Mouse (Mus musculus) urinary bladder, postnatal 4 days (tissue): Measurements from ENCODE around the gene Trmt10a.
"Not testable (repeated sequence)": the region's sequence is repeated elsewhere in the genome, so short reads cannot be mapped to it uniquely, and the experiment has no call there.

Source experiments
- DNase-seq, 2 experiments: peaks; one replicate each; pipeline ENCODE4 v3.0.0; 2021 to 2022; ENCODE audit warnings: low spot score in 2 of 2

Trmt10a gene

GRCm38 (mm10) chr3:138134528-138134927, 8.7 kb upstream of the Trmt10a start:
- DNase-seq: no peak

- DNase-seq: not testable (repeated sequence)
Observed at GRCm38 (mm10) chr3:138138146-138138545, 5.1 kb upstream of the Trmt10a start.

- DNase-seq: no peak
Observed at GRCm38 (mm10) chr3:138139663-138140062, 3.6 kb upstream of the Trmt10a start.

DNA sequence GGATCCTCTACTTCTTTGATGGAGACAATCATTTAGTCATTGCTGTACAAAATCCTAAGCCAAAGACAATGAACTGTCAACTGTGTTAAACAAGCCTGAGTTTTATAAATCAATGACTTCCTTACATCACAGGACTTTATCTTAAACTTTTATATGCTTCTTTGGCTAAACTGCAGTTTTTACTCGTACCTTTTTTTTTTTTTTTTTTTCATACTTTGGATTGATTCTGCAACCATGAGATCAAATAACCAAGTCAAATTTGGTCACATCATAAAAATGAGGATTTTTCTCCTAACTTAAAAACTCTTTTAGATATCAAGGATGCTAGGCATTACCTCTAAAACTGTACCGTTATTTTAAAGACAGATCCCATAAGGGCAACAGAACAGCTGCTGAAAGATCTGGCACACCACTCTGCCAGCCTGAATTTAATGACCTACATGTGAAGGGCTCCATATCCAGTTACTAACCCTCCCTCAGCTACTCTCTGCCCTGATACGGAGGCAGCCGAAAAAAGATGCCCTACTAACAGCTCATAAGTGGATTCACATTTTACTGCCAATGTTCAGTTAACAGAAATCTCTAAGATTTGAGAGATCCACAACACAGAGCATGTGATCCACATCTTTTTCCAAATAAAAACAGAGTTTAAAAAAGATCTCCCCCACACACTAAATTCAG, 1.1 kb upstream of the Trmt10a start:
- no peak for DNase-seq

DNA sequence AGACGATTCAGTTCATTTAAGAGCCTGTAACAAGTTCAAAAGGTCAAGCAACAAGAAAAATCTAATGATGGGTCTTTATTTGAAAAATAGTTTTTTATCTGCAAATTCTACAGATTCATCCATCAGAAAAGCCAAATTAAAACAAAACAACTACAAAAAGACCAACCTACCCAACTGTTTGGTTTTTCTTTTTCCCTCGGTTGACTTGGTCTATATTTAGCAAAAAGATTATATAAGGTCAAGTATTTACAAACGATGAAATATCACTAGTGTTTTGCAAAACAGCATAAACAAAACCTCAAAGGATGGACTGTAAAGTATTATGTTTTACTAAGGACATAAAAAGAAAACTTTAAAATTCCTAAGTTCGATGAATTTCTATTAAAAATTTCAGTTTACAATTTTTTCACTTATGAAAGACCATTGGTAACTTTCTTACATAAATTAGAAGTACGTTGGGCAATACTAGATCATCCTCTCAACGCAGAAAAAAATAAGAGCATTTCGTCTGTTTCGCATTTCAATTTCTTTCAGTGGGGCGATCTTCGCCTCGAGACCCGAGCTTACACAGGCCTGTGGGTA, 424 bp upstream of the Trmt10a start:
- no peak for DNase-seq

- DNase-seq: no peak
Observed at GRCm38 (mm10) chr3:138144060-138144641, 903 bp downstream of the Trmt10a start.

DNA sequence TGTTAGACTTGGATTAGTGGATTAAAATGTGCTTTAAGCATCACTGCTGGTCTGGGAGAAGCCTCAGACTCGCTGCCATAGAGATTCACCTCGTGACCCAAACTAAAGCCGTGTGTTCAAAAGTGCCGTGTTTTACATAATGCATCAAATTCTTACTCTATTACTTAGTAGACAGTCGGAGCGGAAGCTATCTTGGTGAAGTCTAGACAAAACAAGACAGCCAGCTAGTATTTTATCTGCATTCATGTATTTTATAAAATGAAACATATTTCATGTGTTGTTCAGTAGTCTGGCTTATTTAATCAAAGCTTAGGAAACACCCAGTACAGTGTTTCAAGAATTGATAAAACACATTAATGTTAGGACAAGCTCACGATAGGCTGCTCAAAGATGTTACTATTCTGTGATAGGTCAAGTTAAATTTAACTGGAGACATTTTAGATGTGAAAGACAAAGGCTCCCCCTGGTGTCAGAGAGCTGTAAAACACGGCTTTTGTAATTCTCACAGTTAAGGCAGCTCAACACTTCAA, 1.5 kb downstream of the Trmt10a start, which contains the start of gene Mttp:
Mttp (minus strand) TSS at position 327 of the 530 bp plus-strand sequence.
- peak; percentile 50 to 77 for DNase-seq

DNA sequence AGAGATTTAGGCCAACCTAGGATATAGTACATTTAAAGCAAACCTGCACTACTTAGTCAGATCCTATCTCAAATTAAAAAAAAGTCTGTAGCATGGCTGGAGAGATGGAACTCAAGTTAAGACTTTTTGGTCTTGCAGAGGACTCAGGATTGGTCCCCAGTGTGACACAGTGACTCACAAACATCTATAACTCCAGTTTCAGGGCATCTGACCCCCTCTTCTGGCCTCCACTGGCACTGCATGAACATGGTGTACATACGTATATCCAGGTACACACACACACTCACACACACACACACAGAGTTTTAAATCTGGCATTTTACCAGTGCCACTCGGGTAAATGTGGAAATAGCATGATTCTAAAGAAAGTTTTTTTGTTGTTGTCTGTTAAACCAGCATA, 5.6 kb downstream of the Trmt10a start:
- no peak for DNase-seq

GRCm38 (mm10) chr3:138155062-138155461, 11.8 kb downstream of the Trmt10a start:
- no peak for DNase-seq

DNA sequence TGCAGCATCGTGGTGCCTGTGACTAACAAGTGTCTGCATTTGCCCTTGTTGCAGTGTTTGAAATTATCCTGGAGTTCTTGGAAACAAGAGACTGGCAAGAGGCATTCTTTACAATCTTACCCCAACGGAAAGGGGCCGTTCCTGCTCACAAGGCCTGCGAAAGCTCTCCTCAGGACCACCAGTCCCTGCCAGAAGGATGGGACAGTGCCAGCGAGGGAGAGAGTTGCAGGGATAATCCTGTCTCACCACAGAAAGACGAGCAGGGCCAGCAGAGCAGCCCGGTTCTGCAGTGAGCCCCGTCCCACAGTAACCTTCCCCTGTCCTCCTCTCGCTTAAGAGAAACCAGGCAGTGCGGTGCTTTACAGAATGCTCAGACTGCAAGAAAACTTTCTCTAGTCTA, 13.4 kb downstream of the Trmt10a start:
- no peak for DNase-seq

DNA sequence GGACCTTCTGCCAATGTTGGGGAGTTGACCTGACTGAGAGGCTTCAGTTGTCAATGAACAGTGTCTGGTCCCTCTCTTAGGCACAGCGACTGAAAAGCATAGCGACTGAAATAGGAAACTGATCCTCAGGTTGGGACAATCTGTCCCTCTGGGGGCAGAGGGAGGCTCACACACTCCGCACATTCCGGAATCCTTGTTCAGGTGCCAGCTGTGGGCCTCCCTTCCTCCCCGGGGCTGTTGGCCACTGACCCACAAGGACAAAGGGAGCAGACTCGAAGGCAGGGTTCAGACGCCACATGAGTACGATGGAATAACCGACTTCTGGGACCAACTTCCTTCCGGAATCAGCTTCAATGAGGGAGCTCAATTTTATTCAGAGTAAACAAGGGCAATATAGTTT, 18.4 kb downstream of the Trmt10a start:
- DNase-seq: no peak

DNA sequence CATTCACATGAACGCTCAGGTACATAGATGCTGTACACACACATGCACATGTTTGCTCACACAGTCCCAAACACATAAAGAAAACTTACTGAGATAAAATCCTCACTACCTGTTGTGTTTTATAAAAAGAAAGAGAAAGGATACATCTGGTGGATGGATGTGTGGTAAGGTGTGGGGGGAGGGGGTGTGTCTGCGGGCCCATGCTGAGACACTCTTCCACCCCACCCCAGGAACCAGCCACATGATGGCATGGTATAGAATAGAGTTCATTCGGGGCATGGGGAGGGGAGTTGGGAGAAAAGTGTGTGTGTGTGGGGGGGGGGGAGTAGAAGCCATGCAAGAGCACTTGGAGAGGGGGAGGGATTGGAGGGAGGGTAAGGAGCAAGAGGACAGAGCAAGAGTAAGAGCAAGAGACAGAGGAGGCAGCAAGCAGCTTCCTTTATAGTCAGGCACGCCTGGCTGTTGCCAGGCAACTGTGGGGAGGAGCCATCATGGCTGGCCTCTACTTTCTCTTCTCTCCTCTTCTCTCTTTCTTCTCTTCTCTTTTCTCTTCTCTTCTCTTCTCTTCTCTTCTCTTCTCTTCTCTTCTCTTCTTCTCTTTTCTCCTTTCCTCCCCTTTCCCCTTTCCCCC, 19.4 kb downstream of the Trmt10a start:
- DNase-seq: no peak

DNA sequence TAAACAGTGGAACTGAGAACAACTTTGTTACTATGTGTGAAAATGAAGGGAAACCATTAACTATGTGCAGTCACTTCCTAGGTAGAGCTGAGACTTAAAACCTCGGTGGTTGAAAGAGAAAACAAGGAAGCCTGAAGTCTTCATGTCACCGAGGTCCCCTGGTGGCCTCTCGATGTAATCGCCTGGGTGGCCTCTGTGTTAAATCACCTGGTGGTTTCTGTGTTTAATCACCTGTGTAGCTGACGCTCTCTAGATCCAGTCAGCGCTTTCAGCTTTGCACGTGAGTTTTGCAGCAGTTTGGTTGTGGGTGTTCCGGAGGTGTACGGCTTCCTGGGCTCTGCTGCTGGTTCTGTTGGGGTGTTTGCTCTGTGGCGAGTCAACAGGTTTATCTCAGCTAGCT, 30.0 kb downstream of the Trmt10a start:
- no peak for DNase-seq

DNA sequence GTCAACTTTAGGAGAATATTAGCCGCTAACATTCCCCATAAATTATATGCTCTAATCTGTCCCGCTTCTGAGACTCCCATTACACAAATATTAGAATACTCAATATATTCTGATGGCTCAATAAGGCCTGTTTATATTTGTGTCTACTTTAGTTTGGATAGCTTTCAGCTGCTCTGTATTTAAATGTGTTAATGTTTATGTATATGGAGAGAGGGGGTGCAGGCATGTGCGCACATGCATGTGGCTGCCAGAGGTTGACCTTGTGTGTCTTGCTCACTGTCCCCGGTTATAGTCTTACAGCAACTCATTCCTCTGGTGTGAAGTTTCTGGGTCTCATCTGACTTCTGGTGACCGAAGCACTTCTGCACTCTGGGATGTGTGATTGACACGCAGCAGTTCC, 32.3 kb downstream of the Trmt10a start:
- no peak for DNase-seq

DNA sequence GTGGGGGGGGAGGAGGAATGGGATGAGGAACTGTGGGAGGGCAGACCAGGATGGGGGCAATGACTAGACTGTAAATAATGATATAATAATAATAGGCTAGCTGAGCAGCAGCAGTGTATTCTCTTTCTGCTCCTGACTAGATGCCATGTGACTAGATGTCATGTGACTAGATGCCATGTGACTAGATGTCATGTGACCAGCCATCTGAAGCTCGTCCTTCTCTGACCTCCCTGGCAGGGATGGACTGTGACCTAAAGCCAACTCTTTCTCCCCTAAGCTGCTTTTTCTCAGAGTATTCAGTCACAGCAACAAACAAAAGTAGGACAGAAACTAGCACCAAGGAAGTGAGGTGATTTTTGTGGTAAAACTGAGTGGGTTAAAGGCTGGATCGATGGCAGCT, 38.8 kb downstream of the Trmt10a start:
- DNase-seq: no peak

GRCm38 (mm10) chr3:138183371-138183770, 40.1 kb downstream of the Trmt10a start:
- no peak for DNase-seq

DNA sequence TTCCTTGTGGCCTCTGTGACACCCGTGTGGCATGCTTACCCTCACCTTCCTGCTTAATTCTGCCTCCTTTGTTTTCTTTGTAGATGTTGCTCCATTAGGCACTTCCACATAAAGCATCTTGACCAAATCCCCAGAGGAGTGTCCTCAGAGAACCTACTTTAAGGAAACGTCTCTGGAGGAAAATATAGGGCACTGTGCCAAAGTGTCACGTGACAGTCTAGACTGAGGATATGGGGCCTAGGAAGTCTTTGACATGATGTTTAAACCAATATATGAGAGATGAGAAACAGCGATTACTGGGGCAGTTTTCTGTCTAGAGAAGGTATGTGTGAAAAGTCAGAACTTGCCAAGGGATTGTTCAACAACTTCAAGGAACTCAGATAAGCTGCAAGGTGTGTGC, 42.0 kb downstream of the Trmt10a start:
- no peak for DNase-seq

- no peak for DNase-seq
Observed at GRCm38 (mm10) chr3:138185995-138186930, 43.0 kb downstream of the Trmt10a start.

GRCm38 (mm10) chr3:138192260-138192659, 49.0 kb downstream of the Trmt10a start:
- DNase-seq: no peak

GRCm38 (mm10) chr3:138193683-138194302, 50.5 kb downstream of the Trmt10a start, which contains the start of gene 4930579F01Rik:
Gene 4930579F01Rik (minus strand): TSS chr3:138193825.
- DNase-seq: no peak

DNA sequence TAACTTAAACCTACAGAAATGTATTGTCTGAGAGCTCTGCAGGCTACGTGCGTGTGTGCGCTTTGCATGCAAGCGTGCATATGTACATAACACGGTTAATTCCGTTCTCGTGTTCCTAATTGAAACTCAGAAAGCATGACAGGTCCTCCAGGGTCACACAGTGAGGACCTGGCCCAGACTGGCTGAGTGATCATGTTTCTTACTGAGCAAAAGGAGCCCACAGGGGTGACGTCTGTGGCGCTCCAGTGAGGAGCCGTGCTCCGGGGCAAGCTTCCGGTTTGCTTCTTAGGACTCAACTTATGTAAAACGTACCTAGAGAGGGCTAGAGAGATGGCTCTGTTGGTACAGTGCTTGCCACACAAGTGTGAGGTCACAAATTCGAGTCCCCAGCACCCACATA, 53.8 kb downstream of the Trmt10a start:
- DNase-seq: no peak
